In genomic region chr11:78114676-78115366, GRCm38 (mm10) we compare ENCODE assay signal across 8 mouse cellular contexts. TPM values are rescaled to one million over a fixed set of nuclear protein-coding genes. Genes with fewer than 3 reads are reported as not detected.
DNase-seq lines count a peak whose midpoint lies in the region; ATAC-seq and TF ChIP-seq lines count a peak whose summit lies in the region.

No protein-coding gene starts in this region.

- no peak for DNase-seq in gastrocnemius, adult 2 months
- no peak for DNase-seq in gastrocnemius, adult 8-10 months (ENCODE audit: low spot score in 2 of 2)
- DNase-seq in forebrain, embryonic 14.5 days (ENCODE audit: low spot score), result no peak
- DNase-seq in liver, postnatal 0 days, result no peak
- no peak for DNase-seq in gastrocnemius, postnatal 10 days
- DNase-seq in cerebellum, postnatal 25 days, result no peak
- DNase-seq in ovary, postnatal 10 days (ENCODE audit: low spot score), result no peak

- H3K4me2 ChIP-seq in forebrain, embryonic 14.5 days (ENCODE audit: low read length), result peak overlapping the region; percentile 71
- peak overlapping the region; percentile 77 for H3K4me2 ChIP-seq in liver, postnatal 0 days (ENCODE audit: low read depth, low read length)

- TF ChIP-seq EP300 in liver, postnatal 0 days (IDR thresholded peaks at IDR 0.05; ENCODE audit: low read depth), result no peak

- H3K4me1 ChIP-seq in forebrain, embryonic 14.5 days (ENCODE audit: control insufficient read depth, insufficient read depth, low read length), result peaks cover 21% of the 10 kb centered on the region; the same call in 1 of the 2 replicates
- peaks cover 47% of the 10 kb centered on the region for H3K4me1 ChIP-seq in liver, postnatal 0 days (ENCODE audit: insufficient read depth)

- intact Hi-C loops in gastrocnemius, adult 2 months (cut with DNase I), result no loop called here

- H3K9me3 ChIP-seq in forebrain, embryonic 14.5 days (replicated peaks; ENCODE audit: control insufficient read depth, low read length), result no peaks in the 10 kb centered on the region
- no peaks in the 10 kb centered on the region for H3K9me3 ChIP-seq in liver, postnatal 0 days (ENCODE audit: low read length)

- no peak for ATAC-seq in forebrain, embryonic 14.5 days
- no peak for ATAC-seq in liver, postnatal 0 days

- WGBS in forebrain, embryonic 14.5 days, result 10% methylated on average over 19 of the region's 19 CpGs
- 11% methylated on average over 19 of the region's 19 CpGs for WGBS in liver, postnatal 0 days (ENCODE audit: insufficient replicate concordance)

- H3K27me3 ChIP-seq in C2C12 (ENCODE audit: control insufficient read depth, insufficient read depth, insufficient read length), result no peaks in the 10 kb centered on the region
- H3K27me3 ChIP-seq in forebrain, embryonic 14.5 days (replicated peaks; ENCODE audit: control insufficient read depth, insufficient read depth, low read length), result no peaks in the 10 kb centered on the region
- no peaks in the 10 kb centered on the region for H3K27me3 ChIP-seq in liver, postnatal 0 days (ENCODE audit: insufficient read depth, low read length)

- H3K36me3 ChIP-seq in C2C12 (ENCODE audit: control insufficient read depth, insufficient read depth), result no peaks in the 10 kb centered on the region
- no peaks in the 10 kb centered on the region for H3K36me3 ChIP-seq in forebrain, embryonic 14.5 days (ENCODE audit: control insufficient read depth, insufficient read depth, low read length)
- no peaks in the 10 kb centered on the region for H3K36me3 ChIP-seq in liver, postnatal 0 days (replicated peaks; ENCODE audit: insufficient read depth, low read length)

- peak overlapping the region; percentile 82 for H3K9ac ChIP-seq in forebrain, embryonic 14.5 days (ENCODE audit: low read length)
- H3K9ac ChIP-seq in liver, postnatal 0 days (replicated peaks), result peak overlapping the region; percentile 71

- H3K4me3 ChIP-seq in gastrocnemius, adult 2 months, result peak overlapping the region; percentile 84
- peak overlapping the region; percentile 40 for H3K4me3 ChIP-seq in C2C12 (ENCODE audit: insufficient read depth, poor library complexity, severe bottlenecking)
- H3K4me3 ChIP-seq in forebrain, embryonic 14.5 days (ENCODE audit: low read depth, low read length), result peak overlapping the region; percentile 76
- peak overlapping the region; percentile 71 for H3K4me3 ChIP-seq in liver, postnatal 0 days (ENCODE audit: low read depth, low read length)

- H3K79me3 ChIP-seq in C2C12 (ENCODE audit: low read depth), result peaks cover 83% of the 10 kb centered on the region

- peak overlapping the region; percentile 82 for H3K27ac ChIP-seq in gastrocnemius, adult 2 months
- H3K27ac ChIP-seq in forebrain, embryonic 14.5 days (ENCODE audit: low read depth, low read length), result peak overlapping the region; percentile 93
- H3K27ac ChIP-seq in liver, postnatal 0 days (ENCODE audit: low read depth), result peak overlapping the region; percentile 74

- H3ac ChIP-seq in C2C12 (ENCODE audit: control insufficient read depth, insufficient read length, low read depth), result peak overlapping the region; percentile 49

- no peak for TF ChIP-seq CTCF in gastrocnemius, adult 2 months (IDR thresholded peaks at IDR 0.05)
- TF ChIP-seq CTCF in C2C12 (IDR thresholded peaks at IDR 0.05; ENCODE audit: control insufficient read depth, insufficient read depth, insufficient read length), result no peak
- no peak for TF ChIP-seq CTCF in liver, postnatal 0 days (IDR thresholded peaks at IDR 0.05; ENCODE audit: low read depth)

- peaks cover 98% of the 10 kb centered on the region for H3K79me2 ChIP-seq in C2C12 (ENCODE audit: control insufficient read depth, insufficient read depth)

TF ChIP-seq in C2C12, 6 proteins besides CTCF, POLR2A, EP300 and RAD21:
- TF ChIP-seq USF1 (IDR thresholded peaks at IDR 0.05; ENCODE audit: low read depth), result no peak
- no peak for TF ChIP-seq CEBPB (IDR thresholded peaks at IDR 0.05; ENCODE audit: low read depth)

RNA-seq across cellular contexts. Expression of gene Fam222b, which starts 20.4 kb away (rescaled TPM):
- 1 to 10 TPM; 7.1 to 7.9 TPM for total RNA-seq in gastrocnemius, adult 2 months (2021)
- total RNA-seq in gastrocnemius, adult 8-10 months (2022), result 1 to 10 TPM; 5.6 to 7.8 (median 7.3) TPM
- polyA plus RNA-seq in C2C12 (2012; fragmentation: generic; extraction: Trizol), result 12.2 TPM
- polyA plus RNA-seq in forebrain, embryonic 14.5 days (2014; fragmentation: Nextera tagmentation; extraction: Ambion mirVana), result 22.3 and 23.9 TPM in 2 replicates
- 5.9 and 7.5 TPM in 2 replicates for polyA plus RNA-seq in liver, postnatal 0 days (2015; fragmentation: Nextera tagmentation; extraction: Ambion mirVana)
- total RNA-seq in gastrocnemius, postnatal 10 days (2021), result 1 to 10 TPM; 7.8 to 9.8 TPM

RNA-seq across cellular contexts. Expression of gene Eral1, which starts 34.6 kb away (rescaled TPM):
- total RNA-seq in gastrocnemius, adult 2 months (2021), result 10 to 100 TPM; 18.8 to 26.2 TPM
- total RNA-seq in gastrocnemius, adult 8-10 months (2022), result 10 to 100 TPM; 20.5 to 22.9 (median 22.6) TPM
- 21.5 TPM for polyA plus RNA-seq in C2C12 (2012; fragmentation: generic; extraction: Trizol)
- polyA plus RNA-seq in forebrain, embryonic 14.5 days (2014; fragmentation: Nextera tagmentation; extraction: Ambion mirVana), result 36.8 and 40.2 TPM in 2 replicates
- polyA plus RNA-seq in liver, postnatal 0 days (2015; fragmentation: Nextera tagmentation; extraction: Ambion mirVana), result 9.3 and 10.6 TPM in 2 replicates
- total RNA-seq in gastrocnemius, postnatal 10 days (2021), result 10 to 100 TPM; 17.8 to 21.6 TPM

RNA-seq across cellular contexts. Expression of gene Traf4, which starts 50.6 kb away (rescaled TPM):
- 1 to 10 TPM; 2.1 to 2.8 TPM for total RNA-seq in gastrocnemius, adult 2 months (2021)
- 1 to 10 TPM; 2.9 to 3.5 (median 3.2) TPM for total RNA-seq in gastrocnemius, adult 8-10 months (2022)
- polyA plus RNA-seq in C2C12 (2012; fragmentation: generic; extraction: Trizol), result 99.8 TPM
- polyA plus RNA-seq in forebrain, embryonic 14.5 days (2014; fragmentation: Nextera tagmentation; extraction: Ambion mirVana), result 79.2 and 82.6 TPM in 2 replicates
- polyA plus RNA-seq in liver, postnatal 0 days (2015; fragmentation: Nextera tagmentation; extraction: Ambion mirVana), result 15.3 and 18.9 TPM in 2 replicates
- 10 to 100 TPM; 15.7 to 22.6 TPM for total RNA-seq in gastrocnemius, postnatal 10 days (2021)
